Mouse (Mus musculus) lung, postnatal 0 days (tissue): ENCODE measurements around the gene Comtd1. TPM values are rescaled to one million over a fixed set of nuclear protein-coding genes. Genes with fewer than 3 reads are reported as not detected.

ENCODE experiments used
- ATAC-seq: fragments of 200-750 bp; cut with Nextera tagmentation; 2 replicates; pipeline ENCODE4 v1.8.0; 2017; ENCODE audit warnings: moderate library complexity
- DNase-seq: peaks from one replicate; pipeline ENCODE4 v3.0.0-alpha.2; 2016; ENCODE audit warnings: low spot score
- H3K27ac ChIP-seq: fragments of 300-500 bp; sonication (generic); 2 replicates; pipeline ENCODE4 v1.5.1; 2014; ENCODE audit warnings: antibody characterized with exemption, mild to moderate bottlenecking, low read length, mixed read lengths
- H3K27me3 ChIP-seq: fragments of 300-500 bp; sonication (generic); replicated peaks from 2 replicates; pipeline ENCODE4 v1.6.1; 2014; ENCODE audit warnings: low read length, mixed read lengths; ENCODE audit not compliant: insufficient read depth
- H3K36me3 ChIP-seq: fragments of 300-500 bp; sonication (generic); 2 replicates; pipeline ENCODE4 v1.6.1; 2014; ENCODE audit warnings: low read length, mixed read lengths; ENCODE audit not compliant: insufficient read depth
- H3K4me1 ChIP-seq: fragments of 300-500 bp; sonication (generic); 2 replicates; pipeline ENCODE4 v1.6.1; 2014; ENCODE audit warnings: antibody characterized with exemption, low read depth, low read length, mixed read lengths; ENCODE audit not compliant: insufficient read depth
- H3K4me2 ChIP-seq: fragments of 300-500 bp; sonication (generic); replicated peaks from 2 replicates; pipeline ENCODE4 v1.6.1; 2014; ENCODE audit warnings: low read depth, mild to moderate bottlenecking, low read length, moderate library complexity, mixed read lengths
- H3K4me3 ChIP-seq: fragments of 300-500 bp; sonication (generic); 2 replicates; pipeline ENCODE4 v1.5.1; 2014; ENCODE audit warnings: low read depth, low read length
- H3K9ac ChIP-seq: fragments of 300-500 bp; sonication (generic); replicated peaks from 2 replicates; pipeline ENCODE4 v1.6.1; 2014; ENCODE audit warnings: low read depth, mild to moderate bottlenecking
- H3K9me3 ChIP-seq: fragments of 300-500 bp; sonication (generic); 2 replicates; pipeline ENCODE4 v1.6.1; 2016; ENCODE audit warnings: low read length, mixed read lengths
- CTCF ChIP-seq: IDR thresholded peaks from 2 replicates; pipeline ENCODE4 v1.5.1; 2016; ENCODE audit warnings: antibody characterized with exemption, mild to moderate bottlenecking
- EP300 ChIP-seq: IDR thresholded peaks from 2 replicates; pipeline ENCODE4 v1.6.1; 2016; ENCODE audit warnings: antibody characterized with exemption, mild to moderate bottlenecking, control low read depth
- WGBS: fragments of 180-500 bp; shearing (Covaris S2); extraction: QIAGEN DNeasy Blood & Tissue Kit; methylation state at CpG from one replicate; pipeline ENCODE4 v1.1.7; 2014; 5-methylcytosine and 5-hydroxymethylcytosine counted together
- polyA plus RNA-seq: library from polyadenylated mRNA; unstranded; fragments of >200 nt; fragmentation: Nextera tagmentation; extraction: Ambion mirVana; gene quantifications from 2 replicates; pipeline ENCODE4 v1.2.1, GENCODE M21; 2015

Gene Comtd1
- polyA plus RNA-seq, 1 experiment from 2014 or later: 13.0 TPM

- ATAC-seq: peak; percentile 45
- DNase-seq: peak; percentile 58
- WGBS: 39% methylated on average over 7 of the region's 7 CpGs
- Histone ChIP-seq H3K27me3 (no peaks in the 10 kb centered on the region), H3K4me3 (no peak overlapping the region), H3K36me3 (no peaks in the 10 kb centered on the region), H3K4me1 (peaks cover 20% of the 10 kb centered on the region; the same call in 1 of the 2 replicates), H3K27ac (peak overlapping the region; percentile 33; the same call in 1 of the 2 replicates), H3K4me2 (no peak overlapping the region), H3K9ac (no peak overlapping the region), H3K9me3 (no peaks in the 10 kb centered on the region)
- TF ChIP-seq EP300 (peak; percentile 80), CTCF (no peak)
Measured at GRCm38 (mm10) chr14:21823897-21824296, 24.9 kb downstream of the Comtd1 start.

DNA sequence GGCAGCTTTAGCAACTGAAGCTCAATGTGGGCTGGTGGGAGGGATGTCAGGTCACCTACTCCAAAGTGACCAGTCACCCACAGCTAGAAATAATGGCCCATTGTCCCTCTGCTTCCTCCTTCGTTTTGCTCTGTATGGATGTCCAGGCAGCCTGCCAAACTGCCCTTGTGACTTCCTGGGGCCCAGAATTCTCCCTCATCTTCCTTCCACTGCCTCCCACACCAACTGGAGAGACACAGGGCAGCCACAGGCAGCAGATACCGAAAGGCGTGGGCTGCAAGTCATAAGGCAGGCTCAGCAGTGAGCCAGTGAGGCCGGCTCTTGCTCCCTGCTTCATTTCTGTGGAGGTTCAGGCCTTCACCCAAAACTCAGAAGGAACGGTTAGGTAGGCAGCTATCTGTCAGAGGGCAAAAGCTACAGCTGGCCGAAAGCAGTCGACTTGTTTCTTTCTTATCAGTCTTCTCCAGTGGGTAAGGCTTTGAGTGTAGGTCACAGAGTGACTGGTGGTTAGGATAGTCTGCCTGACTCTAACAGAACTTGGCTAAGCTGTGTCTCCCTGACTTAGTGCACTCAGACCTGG, 25.9 kb downstream of the Comtd1 start:
- WGBS: 10% methylated on average over 7 of the region's 7 CpGs

DNA sequence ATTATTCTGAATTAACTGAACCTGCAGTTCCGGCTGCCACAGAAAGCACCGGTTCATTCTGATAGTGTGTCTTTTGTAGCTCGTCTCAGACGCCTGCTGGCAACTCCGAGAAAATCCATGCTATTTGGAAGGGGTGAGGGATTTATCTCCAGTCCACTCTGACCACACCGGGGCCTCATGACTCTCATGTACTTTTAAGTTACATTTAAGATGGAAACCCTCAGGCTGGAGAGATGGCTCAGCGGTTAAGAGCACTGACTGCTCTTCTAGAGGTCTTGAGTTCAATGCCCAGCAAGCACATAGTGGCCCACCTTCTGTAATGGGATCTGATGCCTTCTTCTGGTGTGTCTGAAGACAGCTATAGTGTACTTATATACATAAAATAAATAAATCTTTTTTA, 26.5 kb downstream of the Comtd1 start:
- Histone ChIP-seq H3K4me3 (no peak overlapping the region), H3K27me3 (no peaks in the 10 kb centered on the region), H3K9ac (no peak overlapping the region), H3K9me3 (no peaks in the 10 kb centered on the region), H3K27ac (no peak overlapping the region), H3K4me2 (no peak overlapping the region), H3K4me1 (peaks cover 20% of the 10 kb centered on the region; the same call in 1 of the 2 replicates), H3K36me3 (no peaks in the 10 kb centered on the region)
- 62% methylated on average over 7 of the region's 7 CpGs for WGBS
- DNase-seq: no peak
- no peak for ATAC-seq
- TF ChIP-seq EP300: no peak

More for the DNA sequence above, 25.9 kb downstream of the Comtd1 start:
- Histone ChIP-seq H3K27me3 (no peaks in the 10 kb centered on the region), H3K36me3 (no peaks in the 10 kb centered on the region), H3K4me3 (no peak overlapping the region), H3K4me2 (no peak overlapping the region), H3K9me3 (no peaks in the 10 kb centered on the region), H3K9ac (no peak overlapping the region), H3K4me1 (peaks cover 20% of the 10 kb centered on the region; the same call in 1 of the 2 replicates), H3K27ac (peak overlapping the region; percentile 84)
- TF ChIP-seq CTCF: no peak
- TF ChIP-seq EP300: no peak; the same call in 1 of the 2 replicates
- DNase-seq (peak; percentile 84), ATAC-seq (peak; percentile 78)

- no peak overlapping the region for H3K27ac ChIP-seq
- H3K4me2 ChIP-seq: no peak overlapping the region
- no peak for TF ChIP-seq EP300
- TF ChIP-seq CTCF: peak; percentile 60
- H3K4me3 ChIP-seq: no peak overlapping the region
- peaks cover 13% of the 10 kb centered on the region; the same call in 1 of the 2 replicates for H3K4me1 ChIP-seq
- DNase-seq (no peak), ATAC-seq (no peak)
- no peak overlapping the region for H3K9ac ChIP-seq
- no peaks in the 10 kb centered on the region for H3K36me3 ChIP-seq
- no peaks in the 10 kb centered on the region for H3K9me3 ChIP-seq
- H3K27me3 ChIP-seq: no peaks in the 10 kb centered on the region
- WGBS: 93% methylated on average over 4 of the region's 4 CpGs
Measured at GRCm38 (mm10) chr14:21820880-21821505, 27.8 kb downstream of the Comtd1 start.

DNA sequence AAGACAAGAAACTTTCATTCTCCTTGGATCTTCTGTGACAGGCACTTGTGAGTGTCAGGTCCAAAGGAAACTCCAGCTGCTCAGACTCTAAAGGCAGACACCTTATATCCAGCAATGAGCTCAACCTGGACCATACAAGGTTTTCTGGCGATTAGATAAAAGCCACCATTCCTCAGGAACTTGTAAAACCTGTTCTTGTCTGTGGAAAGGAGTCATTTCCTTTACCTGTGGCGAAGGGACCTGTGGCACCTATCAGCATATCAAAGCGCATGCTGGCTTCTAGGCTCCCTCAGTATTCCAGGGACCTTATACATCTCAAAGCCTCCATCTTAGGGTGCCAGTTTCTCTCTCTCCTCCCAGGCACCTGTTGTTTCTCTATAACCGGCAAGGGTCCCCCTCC, 31.3 kb downstream of the Comtd1 start:
- Histone ChIP-seq H3K9me3 (no peaks in the 10 kb centered on the region), H3K4me3 (no peak overlapping the region), H3K36me3 (no peaks in the 10 kb centered on the region), H3K9ac (no peak overlapping the region), H3K27me3 (no peaks in the 10 kb centered on the region), H3K4me2 (no peak overlapping the region), H3K4me1 (no peaks in the 10 kb centered on the region), H3K27ac (no peak overlapping the region)
- TF ChIP-seq CTCF (no peak), EP300 (no peak)
- DNase-seq (no peak), ATAC-seq (no peak)
- WGBS: 45% methylated on average over 4 of the region's 4 CpGs

DNA sequence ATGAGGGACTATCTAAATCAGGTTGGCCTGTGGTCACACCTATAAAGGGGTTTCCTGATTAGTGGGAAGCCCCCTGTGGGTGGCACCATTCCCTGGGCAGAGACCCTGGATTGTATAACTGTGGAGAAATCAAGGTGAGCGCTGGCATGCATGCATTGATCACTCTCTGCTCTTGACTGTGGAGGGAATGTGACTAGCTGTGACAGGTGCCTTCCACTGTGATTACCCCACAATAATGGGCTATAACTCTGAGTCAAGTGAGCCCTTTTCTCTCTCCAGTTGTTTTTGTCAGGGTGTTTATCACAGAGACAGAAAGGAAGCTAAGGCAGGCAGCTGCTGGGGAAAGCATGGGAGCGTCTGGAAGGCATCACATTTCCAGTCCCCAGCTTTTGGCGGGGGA, 32.5 kb downstream of the Comtd1 start:
- Histone ChIP-seq H3K36me3 (no peaks in the 10 kb centered on the region), H3K9ac (no peak overlapping the region), H3K4me2 (no peak overlapping the region), H3K4me3 (no peak overlapping the region), H3K9me3 (no peaks in the 10 kb centered on the region), H3K27me3 (no peaks in the 10 kb centered on the region), H3K27ac (no peak overlapping the region), H3K4me1 (no peaks in the 10 kb centered on the region)
- 59% methylated on average over 3 of the region's 3 CpGs for WGBS
- TF ChIP-seq EP300 (no peak), CTCF (no peak)
- no peak for DNase-seq
- no peak for ATAC-seq
